Mouse (Mus musculus) gastrocnemius, adult 18-20 months (tissue): ENCODE measurements around the gene Gjc3. TPM values are rescaled to one million over a fixed set of nuclear protein-coding genes. Genes with fewer than 3 reads are reported as not detected.
"Not testable (repeated sequence)": the region's sequence is repeated elsewhere in the genome, so short reads cannot be mapped to it uniquely, and the experiment has no call there.

ENCODE experiments used
- DNase-seq: peaks from one replicate; pipeline ENCODE4 v3.0.0; 2021; ENCODE audit warnings: low spot score
- long read RNA-seq, 2 experiments: library from polyadenylated mRNA; stranded (forward); transcript quantifications; one replicate each; pipeline ENCODE4 v2.0.0; 2021
- total RNA-seq, 2 experiments: library from RNA; stranded (reverse); gene quantifications; 2 replicates each; pipeline ENCODE4 v1.2.3; 2021

Gene Gjc3
- total RNA-seq: under 1 TPM; 0.38 to 0.59 TPM
- long read RNA-seq, experiment 1: 0 reads
- long read RNA-seq, experiment 2: 0 reads

GRCm38 (mm10) chr5:137962945-137963344 is at the start of gene Gjc3:
Gene Gjc3, minus strand, starts transcription at chr5:137963098.
- no peak for DNase-seq

- DNase-seq: no peak
Observed at GRCm38 (mm10) chr5:138012382-138012781, 49.5 kb upstream of the Gjc3 start.

GRCm38 (mm10) chr5:138009437-138009836 is 46.5 kb upstream of the Gjc3 start:
- DNase-seq: no peak

GRCm38 (mm10) chr5:137986351-137986750 is 23.5 kb upstream of the Gjc3 start:
- DNase-seq: no peak

GRCm38 (mm10) chr5:137981300-137981699 is 18.4 kb upstream of the Gjc3 start, which contains the start of gene Azgp1:
Gene Azgp1, plus strand, starts transcription at chr5:137981520.
- no peak for DNase-seq

GRCm38 (mm10) chr5:137979081-137979480 is 16.2 kb upstream of the Gjc3 start:
- no peak for DNase-seq

GRCm38 (mm10) chr5:137977291-137977690 is 14.4 kb upstream of the Gjc3 start:
- no peak for DNase-seq

- DNase-seq: no peak
Observed at GRCm38 (mm10) chr5:137975434-137975833, 12.5 kb upstream of the Gjc3 start.

GRCm38 (mm10) chr5:137974724-137975123 is 11.8 kb upstream of the Gjc3 start:
- DNase-seq: no peak

GRCm38 (mm10) chr5:137973738-137974137 is 10.8 kb upstream of the Gjc3 start:
- no peak for DNase-seq

- no peak for DNase-seq
Observed at GRCm38 (mm10) chr5:137973161-137973560, 10.3 kb upstream of the Gjc3 start.

GRCm38 (mm10) chr5:137966492-137966891 is 3.6 kb upstream of the Gjc3 start:
- no peak for DNase-seq

- no peak for DNase-seq
Observed at GRCm38 (mm10) chr5:137956404-137956803, 6.5 kb downstream of the Gjc3 start.

GRCm38 (mm10) chr5:137951218-137951617 is 11.7 kb downstream of the Gjc3 start:
- no peak for DNase-seq

- DNase-seq: no peak
Observed at GRCm38 (mm10) chr5:137947303-137947702, 15.6 kb downstream of the Gjc3 start.

GRCm38 (mm10) chr5:137943133-137943532 is 19.8 kb downstream of the Gjc3 start:
- DNase-seq: no peak

GRCm38 (mm10) chr5:137940948-137941347 is 21.9 kb downstream of the Gjc3 start:
- no peak for DNase-seq

- no peak for DNase-seq
Observed at GRCm38 (mm10) chr5:137937238-137937637, 25.7 kb downstream of the Gjc3 start.

- DNase-seq: no peak
Observed at GRCm38 (mm10) chr5:137936486-137936885, 26.4 kb downstream of the Gjc3 start.

- DNase-seq: not testable (repeated sequence)
Observed at GRCm38 (mm10) chr5:137933934-137934333, 29.0 kb downstream of the Gjc3 start.

- no peak for DNase-seq
Observed at GRCm38 (mm10) chr5:137928439-137928838, 34.5 kb downstream of the Gjc3 start.

- DNase-seq: no peak
Observed at GRCm38 (mm10) chr5:137922171-137922570, 40.7 kb downstream of the Gjc3 start.

GRCm38 (mm10) chr5:137921532-137921931 is 41.4 kb downstream of the Gjc3 start, which contains the start of gene Cyp3a13:
Gene Cyp3a13, minus strand, starts transcription at chr5:137921619.
- peak; percentile 4 for DNase-seq

GRCm38 (mm10) chr5:137915550-137915949 is 47.3 kb downstream of the Gjc3 start:
- no peak for DNase-seq
